Mouse (Mus musculus): ENCODE data around the gene Il1r1. TPM values are rescaled to one million over a fixed set of nuclear protein-coding genes. Genes with fewer than 3 reads are reported as not detected.

Gene Il1r1
- polyA plus RNA-seq, 1 experiment = 7.6 TPM

- Histone ChIP-seq H3K4me2 (ENCODE audit: low read depth) (no peak overlapping the region), H3K36me3 (ENCODE audit: control insufficient read depth, insufficient read depth) (no peaks in the 10 kb centered on the region), H3ac (ENCODE audit: control insufficient read depth, insufficient read length) (no peak overlapping the region), H3K79me2 (ENCODE audit: control insufficient read depth, insufficient read depth) (no peaks in the 10 kb centered on the region), H3K4me3 (no peak overlapping the region), H3K27me3 (ENCODE audit: control insufficient read depth, insufficient read depth, insufficient read length) (no peaks in the 10 kb centered on the region)
- TF ChIP-seq MYOG (IDR thresholded peaks at IDR 0.05; ENCODE audit: control insufficient read depth in 1 of 3, insufficient read depth in 1 of 3, insufficient read length in 2 of 3, low read depth in 2 of 3) = no peak
- TF ChIP-seq USF1 (IDR thresholded peaks at IDR 0.05; ENCODE audit: low read depth) = no peak
These were observed 127.5 kb downstream of the Il1r1 start for GRCm38 (mm10) chr1:40352158-40352903.

GRCm38 (mm10) chr1:40352904-40353286 is 128.0 kb downstream of the Il1r1 start:
- no peak overlapping the region for H3K4me3 ChIP-seq
- no peak overlapping the region for H3ac ChIP-seq (ENCODE audit: control insufficient read depth, insufficient read length)
- no peak overlapping the region for H3K4me2 ChIP-seq (ENCODE audit: low read depth)
- no peaks in the 10 kb centered on the region for H3K36me3 ChIP-seq (ENCODE audit: control insufficient read depth, insufficient read depth)
- TF ChIP-seq MAX (IDR thresholded peaks at IDR 0.05; ENCODE audit: low read depth) = no peak
- no peak for TF ChIP-seq TCF12 (IDR thresholded peaks at IDR 0.05; ENCODE audit: insufficient read depth, poor library complexity, severe bottlenecking)
- no peak for TF ChIP-seq MYOD1 (IDR thresholded peaks at IDR 0.05; ENCODE audit: control insufficient read depth in 1 of 3, insufficient read length in 2 of 3, low read depth in 2 of 3)
- TF ChIP-seq POLR2AphosphoS2 (IDR thresholded peaks at IDR 0.05; ENCODE audit: insufficient read length, low read depth) = no peak
- no peak for TF ChIP-seq USF1 (IDR thresholded peaks at IDR 0.05; ENCODE audit: low read depth)
- TF ChIP-seq SRF (IDR thresholded peaks at IDR 0.05; ENCODE audit: control insufficient read depth, insufficient read length, low read depth) = no peak
- no peak for TF ChIP-seq REST (IDR thresholded peaks at IDR 0.05; ENCODE audit: insufficient read depth, insufficient read length)
- no peak for TF ChIP-seq CEBPB (IDR thresholded peaks at IDR 0.05; ENCODE audit: insufficient read depth, poor library complexity, severe bottlenecking)
- no peak for TF ChIP-seq MYOG (IDR thresholded peaks at IDR 0.05; ENCODE audit: control insufficient read depth in 1 of 3, insufficient read depth in 1 of 3, insufficient read length in 2 of 3, low read depth in 2 of 3)
- TF ChIP-seq POLR2A (IDR thresholded peaks at IDR 0.05; ENCODE audit: insufficient read length, low read depth) = no peak
- no peak for TF ChIP-seq TCF3 (IDR thresholded peaks at IDR 0.05; ENCODE audit: insufficient read length, low read depth)
- no peak for TF ChIP-seq E2F4 (IDR thresholded peaks at IDR 0.05; ENCODE audit: insufficient read depth)
- H3K79me2 ChIP-seq (ENCODE audit: control insufficient read depth, insufficient read depth) = no peaks in the 10 kb centered on the region
- H3K27me3 ChIP-seq (ENCODE audit: control insufficient read depth, insufficient read depth, insufficient read length) = no peaks in the 10 kb centered on the region

DNA sequence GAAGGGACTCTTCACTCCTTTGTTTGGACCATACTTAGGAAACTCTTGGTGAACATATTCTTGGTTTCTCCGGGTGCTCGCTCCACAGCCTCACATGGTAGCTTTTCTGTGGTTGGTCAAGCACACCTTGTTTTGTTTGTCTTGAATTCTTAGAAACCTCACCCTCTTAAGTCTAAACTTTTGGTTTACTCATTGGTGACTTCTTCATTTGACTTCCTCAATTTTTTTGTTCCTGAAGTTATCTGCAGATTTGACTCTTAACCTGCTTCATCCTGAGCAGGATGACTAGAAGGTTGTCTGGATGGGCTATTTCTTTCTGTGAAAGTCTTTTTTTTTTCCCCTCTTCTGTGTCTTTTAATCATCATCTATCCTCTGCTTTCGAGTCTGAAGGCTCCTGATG is 129.8 kb downstream of the Il1r1 start:
- H3K79me2 ChIP-seq (ENCODE audit: control insufficient read depth, insufficient read depth) = no peaks in the 10 kb centered on the region
- no peak overlapping the region for H3K4me2 ChIP-seq (ENCODE audit: low read depth)
- H3K36me3 ChIP-seq (ENCODE audit: control insufficient read depth, insufficient read depth) = no peaks in the 10 kb centered on the region
- no peak overlapping the region for H3K4me3 ChIP-seq
- no peak overlapping the region for H3ac ChIP-seq (ENCODE audit: control insufficient read depth, insufficient read length)
- H3K27me3 ChIP-seq (ENCODE audit: control insufficient read depth, insufficient read depth, insufficient read length) = no peaks in the 10 kb centered on the region
- no peak for TF ChIP-seq MYOD1 (IDR thresholded peaks at IDR 0.05; ENCODE audit: control insufficient read depth in 1 of 3, insufficient read length in 2 of 3, low read depth in 2 of 3)
- no peak for TF ChIP-seq REST (IDR thresholded peaks at IDR 0.05; ENCODE audit: insufficient read depth, insufficient read length)
- TF ChIP-seq POLR2A (IDR thresholded peaks at IDR 0.05; ENCODE audit: insufficient read length, low read depth) = no peak
- TF ChIP-seq SRF (IDR thresholded peaks at IDR 0.05; ENCODE audit: control insufficient read depth, insufficient read length, low read depth) = no peak
- TF ChIP-seq TCF12 (IDR thresholded peaks at IDR 0.05; ENCODE audit: insufficient read depth, poor library complexity, severe bottlenecking) = no peak
- TF ChIP-seq MAX (IDR thresholded peaks at IDR 0.05; ENCODE audit: low read depth) = no peak
- TF ChIP-seq E2F4 (IDR thresholded peaks at IDR 0.05; ENCODE audit: insufficient read depth) = no peak
- no peak for TF ChIP-seq USF1 (IDR thresholded peaks at IDR 0.05; ENCODE audit: low read depth)
- TF ChIP-seq CEBPB (IDR thresholded peaks at IDR 0.05; ENCODE audit: insufficient read depth, poor library complexity, severe bottlenecking) = no peak
- no peak for TF ChIP-seq MYOG (IDR thresholded peaks at IDR 0.05; ENCODE audit: control insufficient read depth in 1 of 3, insufficient read depth in 1 of 3, insufficient read length in 2 of 3, low read depth in 2 of 3)
- no peak for TF ChIP-seq POLR2AphosphoS2 (IDR thresholded peaks at IDR 0.05; ENCODE audit: insufficient read length, low read depth)
- TF ChIP-seq TCF3 (IDR thresholded peaks at IDR 0.05; ENCODE audit: insufficient read length, low read depth) = no peak

- TF ChIP-seq CEBPB (IDR thresholded peaks at IDR 0.05; ENCODE audit: insufficient read depth, poor library complexity, severe bottlenecking) (no peak), SRF (IDR thresholded peaks at IDR 0.05; ENCODE audit: control insufficient read depth, insufficient read length, low read depth) (no peak), POLR2AphosphoS2 (IDR thresholded peaks at IDR 0.05; ENCODE audit: insufficient read length, low read depth) (no peak), POLR2A (IDR thresholded peaks at IDR 0.05; ENCODE audit: insufficient read length, low read depth) (no peak), MYOD1 (IDR thresholded peaks at IDR 0.05; ENCODE audit: control insufficient read depth in 1 of 3, insufficient read length in 2 of 3, low read depth in 2 of 3) (no peak)
- no peak overlapping the region for H3ac ChIP-seq (ENCODE audit: control insufficient read depth, insufficient read length)
These were observed 130.6 kb downstream of the Il1r1 start for GRCm38 (mm10) chr1:40355431-40355843.

GRCm38 (mm10) chr1:40355904-40356521 is 131.1 kb downstream of the Il1r1 start:
- Histone ChIP-seq H3K36me3 (ENCODE audit: control insufficient read depth, insufficient read depth) (no peaks in the 10 kb centered on the region), H3K79me2 (ENCODE audit: control insufficient read depth, insufficient read depth) (no peaks in the 10 kb centered on the region), H3ac (ENCODE audit: control insufficient read depth, insufficient read length) (no peak overlapping the region), H3K27me3 (ENCODE audit: control insufficient read depth, insufficient read depth, insufficient read length) (no peaks in the 10 kb centered on the region), H3K4me3 (no peak overlapping the region), H3K4me2 (ENCODE audit: low read depth) (no peak overlapping the region)
- TF ChIP-seq POLR2AphosphoS2 (IDR thresholded peaks at IDR 0.05; ENCODE audit: insufficient read length, low read depth) (no peak), USF1 (IDR thresholded peaks at IDR 0.05; ENCODE audit: low read depth) (no peak)

More at GRCm38 (mm10) chr1:40355431-40355843, 130.6 kb downstream of the Il1r1 start:
- no peaks in the 10 kb centered on the region for H3K79me2 ChIP-seq (ENCODE audit: control insufficient read depth, insufficient read depth)
- no peaks in the 10 kb centered on the region for H3K36me3 ChIP-seq (ENCODE audit: control insufficient read depth, insufficient read depth)
- no peak overlapping the region for H3K4me3 ChIP-seq
- no peak overlapping the region for H3K4me2 ChIP-seq (ENCODE audit: low read depth)
- H3K27me3 ChIP-seq (ENCODE audit: control insufficient read depth, insufficient read depth, insufficient read length) = no peaks in the 10 kb centered on the region

Data from myocyte (in vitro differentiated cells).